In genomic region chr17:44613716-44614715, GRCm38 (mm10) we compare ENCODE assay signal across 9 mouse cellular contexts.
A peak's percentile ranks its signal among the peaks of the same experiment; 100 is the strongest.
DNase-seq lines count a peak whose midpoint lies in the region; ATAC-seq lines count a peak whose summit lies in the region.
"Had no signal": no experiment of that assay in that cellular context is flagged by ENCODE, and none has a peak within 500 bp of the region (broad histone marks: within the 10 kb centered on the region; RNA-seq: fewer than 3 reads in every experiment).

No protein-coding gene starts in this region.

- H3K9me3 ChIP-seq in neural tube, embryonic 13.5 days = no peaks in the 10 kb centered on the region
- H3K9me3 ChIP-seq in forebrain, embryonic 10.5 days = no peaks in the 10 kb centered on the region

- peaks cover 24% of the 10 kb centered on the region for H3K4me1 ChIP-seq in neural tube, embryonic 13.5 days (replicated peaks)
- peaks cover 37% of the 10 kb centered on the region for H3K4me1 ChIP-seq in forebrain, embryonic 10.5 days

- 0 out of 2 replicates have a peak overlapping the region, but pooled peaks have one; percentile 46 for H3K27ac ChIP-seq in neural tube, embryonic 13.5 days (replicated peaks)
- 0 out of 2 replicates have a peak overlapping the region, but pooled peaks have one; percentile 2 for H3K27ac ChIP-seq in forebrain, embryonic 10.5 days

- ATAC-seq in neural tube, embryonic 13.5 days (ENCODE audit: low read depth) = peak; percentile 56
- ATAC-seq: Patski had no signal

- H3K4me2 ChIP-seq in neural tube, embryonic 13.5 days = 0 out of 2 replicates have a peak overlapping the region, but pooled peaks have one; percentile 5

- no peak overlapping the region for H3K4me3 ChIP-seq in neural tube, embryonic 13.5 days
- H3K4me3 ChIP-seq in forebrain, embryonic 10.5 days = no peak overlapping the region

- intact Hi-C loops in left cerebral cortex, postnatal 36 days (cut with DNase I) = loop anchor here (5.0 kb wide), 1 partner anchor 92 kb away; no protein-coding TSS in a partner anchor

- no peak for DNase-seq in neural tube, embryonic 10.5 days (ENCODE audit: extremely low spot score, low spot score)
- peak; percentile 21 for DNase-seq in forebrain, embryonic 10.5 days (ENCODE audit: extremely low spot score, low spot score)
- DNase-seq in kidney, adult 8-10 months = peak; percentile 34 to 51
- DNase-seq in left cerebral cortex, postnatal 36 days (ENCODE audit: low spot score in 2 of 2) = peak; percentile 67
- peak; percentile 9 to 44 for DNase-seq in monocyte, adult 2 months (ENCODE audit: low read depth in 1 of 2, low spot score in 2 of 2)
- DNase-seq in spleen, postnatal 14 days (ENCODE audit: low spot score in 2 of 2) = no peak
- DNase-seq in adrenal gland, adult 8-10 months = no peak

- H3K27me3 ChIP-seq in neural tube, embryonic 13.5 days = no peaks in the 10 kb centered on the region
- H3K27me3 ChIP-seq in forebrain, embryonic 10.5 days (ENCODE audit: poor library complexity, severe bottlenecking) = peaks cover 3% of the 10 kb centered on the region; the same call in 1 of the 2 replicates
- H3K27me3 ChIP-seq: Patski had no signal

- H3K36me3 ChIP-seq in neural tube, embryonic 13.5 days = no peaks in the 10 kb centered on the region
- H3K36me3 ChIP-seq in forebrain, embryonic 10.5 days (replicated peaks) = no peaks in the 10 kb centered on the region

- H3K9ac ChIP-seq in neural tube, embryonic 13.5 days = no peak overlapping the region

- WGBS in neural tube, embryonic 13.5 days = 60% methylated on average over 26 of the region's 26 CpGs
- 68% methylated on average over 26 of the region's 26 CpGs for WGBS in forebrain, embryonic 10.5 days

Comparison
In these comparisons a context has a peak if more than half of its experiments do, and no peak if none do; other contexts are left out.
1. DNase-seq: peak in forebrain, embryonic 10.5 days (single experiment), kidney, adult 8-10 months (2 of 2), left cerebral cortex, postnatal 36 days (2 of 2) and monocyte, adult 2 months (2 of 2); none in neural tube, embryonic 10.5 days (single experiment), spleen, postnatal 14 days (0 of 2) and adrenal gland, adult 8-10 months (single experiment).